Mouse (Mus musculus) midbrain, embryonic 11.5 days (tissue): ENCODE results near the gene Wfdc11. TPM values are rescaled to one million over a fixed set of nuclear protein-coding genes. Genes with fewer than 3 reads are reported as not detected.
A peak's percentile ranks its signal among the peaks of the same experiment; 100 is the strongest.

Experiments
- ATAC-seq: fragments of 200-750 bp; cut with Nextera tagmentation; 2 replicates; pipeline ENCODE4 v1.8.0; 2017; ENCODE audit warnings: moderate TSS enrichment, moderate library complexity; ENCODE audit not compliant: low FRiP score
- DNase-seq: peaks from one replicate; pipeline ENCODE4 v3.0.0; 2015; ENCODE audit warnings: low spot score; ENCODE audit errors: missing footprints
- H3K27ac ChIP-seq: fragments of 300-500 bp; sonication (generic); 2 replicates; pipeline ENCODE4 v1.5.1; 2014; ENCODE audit warnings: low read depth, low read length
- H3K27me3 ChIP-seq: fragments of 300-500 bp; sonication (generic); 2 replicates; pipeline ENCODE4 v1.6.1; 2014; ENCODE audit warnings: mild to moderate bottlenecking, low read length, moderate library complexity, mixed read lengths; ENCODE audit not compliant: control insufficient read depth, insufficient read depth
- H3K36me3 ChIP-seq: fragments of 300-500 bp; sonication (generic); 2 replicates; pipeline ENCODE4 v1.6.1; 2014; ENCODE audit warnings: mild to moderate bottlenecking, low read length, moderate library complexity, mixed read lengths; ENCODE audit not compliant: control insufficient read depth, insufficient read depth
- H3K4me1 ChIP-seq: fragments of 300-500 bp; sonication (generic); 2 replicates; pipeline ENCODE4 v1.6.1; 2014; ENCODE audit warnings: low read length; ENCODE audit not compliant: control insufficient read depth, insufficient read depth
- H3K4me2 ChIP-seq: fragments of 300-500 bp; sonication (generic); 2 replicates; pipeline ENCODE4 v1.6.1; 2014; ENCODE audit warnings: mild to moderate bottlenecking, moderate library complexity
- H3K4me3 ChIP-seq: fragments of 300-500 bp; sonication (generic); 2 replicates; pipeline ENCODE4 v1.5.1; 2014; ENCODE audit warnings: low read depth, low read length
- H3K9ac ChIP-seq: fragments of 300-500 bp; sonication (generic); 2 replicates; pipeline ENCODE4 v1.6.1; 2014; ENCODE audit warnings: low read length
- H3K9me3 ChIP-seq: fragments of 300-500 bp; sonication (generic); 2 replicates; pipeline ENCODE4 v1.6.1; 2016; ENCODE audit warnings: low read length; ENCODE audit not compliant: control insufficient read depth
- WGBS: fragments of 180-500 bp; shearing (Covaris S2); extraction: QIAGEN DNeasy Blood & Tissue Kit; methylation state at CpG from one replicate; pipeline ENCODE4 v1.1.7; 2014; 5-methylcytosine and 5-hydroxymethylcytosine counted together
- polyA plus RNA-seq: library from polyadenylated mRNA; unstranded; fragments of >200 nt; fragmentation: Nextera tagmentation; extraction: Ambion mirVana; gene quantifications from 2 replicates; pipeline ENCODE4 v1.2.1, GENCODE M21; 2014

Wfdc11 gene
- polyA plus RNA-seq, 1 experiment from 2014 or later: not detected

GRCm38 (mm10) chr2:164698201-164698600, 24.3 kb upstream of the Wfdc11 start, which contains the start of gene Spint4:
Spint4 (plus strand) TSS chr2:164698501.
- H3K27me3 ChIP-seq: no peaks in the 10 kb centered on the region
- no peaks in the 10 kb centered on the region for H3K9me3 ChIP-seq
- ATAC-seq (no peak), DNase-seq (no peak)
- no peak within 1 kb of the TSS for H3K4me3 ChIP-seq
- no peaks in the 10 kb centered on the region for H3K4me1 ChIP-seq
- no peaks in the 10 kb centered on the region for H3K36me3 ChIP-seq
- H3K27ac ChIP-seq: no peak within 1 kb of the TSS
- 76% methylated on average over 4 of the region's 4 CpGs for WGBS
- H3K9ac ChIP-seq: no peak within 1 kb of the TSS
- H3K4me2 ChIP-seq: no peak within 1 kb of the TSS

- no peaks in the 10 kb centered on the region for H3K36me3 ChIP-seq
- ATAC-seq: no peak
- H3K4me1 ChIP-seq: no peaks in the 10 kb centered on the region
- H3K9me3 ChIP-seq: no peaks in the 10 kb centered on the region
- no peaks in the 10 kb centered on the region for H3K27me3 ChIP-seq
- no peak for DNase-seq
- H3K4me3 ChIP-seq: no peak within 1 kb of the TSS
- H3K27ac ChIP-seq: no peak within 1 kb of the TSS
- H3K9ac ChIP-seq: no peak within 1 kb of the TSS
- WGBS: 63% methylated on average over 3 of the region's 3 CpGs
- H3K4me2 ChIP-seq: no peak within 1 kb of the TSS
Observed at GRCm38 (mm10) chr2:164684807-164685206, 10.9 kb upstream of the Wfdc11 start, which contains the start of gene Wfdc13. Wfdc13 (plus strand) TSS chr2:164685107.

GRCm38 (mm10) chr2:164679906-164680305, 6.0 kb upstream of the Wfdc11 start:
- Histone ChIP-seq H3K9ac (no peak overlapping the region), H3K4me1 (no peaks in the 10 kb centered on the region), H3K36me3 (no peaks in the 10 kb centered on the region), H3K27me3 (no peaks in the 10 kb centered on the region), H3K9me3 (no peaks in the 10 kb centered on the region), H3K4me3 (no peak overlapping the region), H3K27ac (no peak overlapping the region), H3K4me2 (no peak overlapping the region)
- DNase-seq: no peak
- 62% methylated on average over 3 of the region's 3 CpGs for WGBS
- ATAC-seq: no peak

GRCm38 (mm10) chr2:164678848-164679625, 5.2 kb upstream of the Wfdc11 start:
- Histone ChIP-seq H3K36me3 (no peaks in the 10 kb centered on the region), H3K9ac (no peak overlapping the region; the same call in 1 of the 2 replicates), H3K4me1 (no peaks in the 10 kb centered on the region), H3K9me3 (no peaks in the 10 kb centered on the region), H3K27me3 (no peaks in the 10 kb centered on the region), H3K27ac (no peak overlapping the region), H3K4me3 (peak overlapping the region; percentile 10; the same call in 1 of the 2 replicates), H3K4me2 (peak overlapping the region; percentile 38)
- ATAC-seq (peak; percentile 81), DNase-seq (peak; percentile 96)
- 24% methylated on average over 19 of the region's 19 CpGs for WGBS

- no peaks in the 10 kb centered on the region for H3K36me3 ChIP-seq
- H3K4me1 ChIP-seq: no peaks in the 10 kb centered on the region
- no peaks in the 10 kb centered on the region for H3K9me3 ChIP-seq
- H3K4me2 ChIP-seq: no peak overlapping the region
- H3K9ac ChIP-seq: no peak overlapping the region
- no peak overlapping the region for H3K4me3 ChIP-seq
- DNase-seq: no peak
- H3K27ac ChIP-seq: no peak overlapping the region
- H3K27me3 ChIP-seq: no peaks in the 10 kb centered on the region
- ATAC-seq: no peak
- 86% methylated on average over 16 of the region's 16 CpGs for WGBS
Observed at GRCm38 (mm10) chr2:164676916-164677685, 3.2 kb upstream of the Wfdc11 start.

GRCm38 (mm10) chr2:164676103-164676502, 2.2 kb upstream of the Wfdc11 start:
- no peaks in the 10 kb centered on the region for H3K27me3 ChIP-seq
- no peaks in the 10 kb centered on the region for H3K9me3 ChIP-seq
- no peak overlapping the region for H3K9ac ChIP-seq
- no peak overlapping the region for H3K4me2 ChIP-seq
- WGBS: 79% methylated on average over 7 of the region's 7 CpGs
- no peak overlapping the region for H3K27ac ChIP-seq
- no peaks in the 10 kb centered on the region for H3K4me1 ChIP-seq
- H3K36me3 ChIP-seq: no peaks in the 10 kb centered on the region
- DNase-seq: no peak
- no peak overlapping the region for H3K4me3 ChIP-seq
- no peak for ATAC-seq

- H3K36me3 ChIP-seq: no peaks in the 10 kb centered on the region
- ATAC-seq: no peak
- WGBS: 35% methylated on average over 1 of the region's 1 CpGs
- no peak overlapping the region for H3K4me3 ChIP-seq
- no peak overlapping the region for H3K4me2 ChIP-seq
- H3K27ac ChIP-seq: no peak overlapping the region
- H3K9ac ChIP-seq: no peak overlapping the region
- H3K9me3 ChIP-seq: no peaks in the 10 kb centered on the region
- DNase-seq: no peak
- no peaks in the 10 kb centered on the region for H3K4me1 ChIP-seq
- no peaks in the 10 kb centered on the region for H3K27me3 ChIP-seq
Observed at GRCm38 (mm10) chr2:164670938-164671337, 2.9 kb downstream of the Wfdc11 start.

GRCm38 (mm10) chr2:164670261-164670660, 3.6 kb downstream of the Wfdc11 start:
- Histone ChIP-seq H3K36me3 (no peaks in the 10 kb centered on the region), H3K9me3 (no peaks in the 10 kb centered on the region), H3K27ac (no peak overlapping the region), H3K9ac (no peak overlapping the region), H3K4me1 (no peaks in the 10 kb centered on the region), H3K27me3 (no peaks in the 10 kb centered on the region), H3K4me3 (no peak overlapping the region), H3K4me2 (no peak overlapping the region)
- 83% methylated on average over 5 of the region's 5 CpGs for WGBS
- ATAC-seq: no peak
- no peak for DNase-seq

- WGBS: 88% methylated on average over 7 of the region's 7 CpGs
- H3K4me1 ChIP-seq: no peaks in the 10 kb centered on the region
- H3K9ac ChIP-seq: no peak overlapping the region
- no peak overlapping the region for H3K27ac ChIP-seq
- DNase-seq (no peak), ATAC-seq (no peak)
- H3K4me3 ChIP-seq: no peak overlapping the region
- H3K36me3 ChIP-seq: no peaks in the 10 kb centered on the region
- H3K27me3 ChIP-seq: no peaks in the 10 kb centered on the region
- H3K4me2 ChIP-seq: no peak overlapping the region
- H3K9me3 ChIP-seq: no peaks in the 10 kb centered on the region
Observed at GRCm38 (mm10) chr2:164664851-164665250, 9.0 kb downstream of the Wfdc11 start.
